Mouse (Mus musculus) bone marrow macrophage, adult 2 months (primary cell): Measurements from ENCODE around the gene Mcat.

Experiments
- CTCF ChIP-seq: IDR thresholded peaks from 2 replicates; pipeline ENCODE4 v1.5.1; 2012; ENCODE audit warnings: low read depth, mild to moderate bottlenecking, low read length, moderate library complexity
- POLR2A ChIP-seq: IDR thresholded peaks from 2 replicates; pipeline ENCODE4 v1.6.1; 2012; ENCODE audit warnings: mild to moderate bottlenecking, low read depth, low read length, borderline replicate concordance

- no peak for TF ChIP-seq CTCF
- TF ChIP-seq POLR2A = no peak
Observed at GRCm38 (mm10) chr15:83539905-83540304, 23.7 kb downstream of the Mcat start.
